Mouse (Mus musculus) spleen, adult 2 months (tissue): ENCODE measurements at regions not wholly inside any gene's neighbourhood (a gene's known extent, or its start where the extent isn't known, plus 50 kb on each side); places are given as distances from the start of the nearest gene placed in this dataset.

ENCODE experiments used
- CTCF ChIP-seq: fragments of 200-500 bp; IDR thresholded peaks from 2 replicates; pipeline ENCODE4 v1.5.1; 2011; ENCODE audit warnings: mild to moderate bottlenecking, inconsistent platforms; ENCODE audit not compliant: insufficient read depth, insufficient read length, insufficient replicate concordance; ENCODE audit errors: extremely low read depth
- POLR2A ChIP-seq: fragments of 200-500 bp; IDR thresholded peaks from 2 replicates; pipeline ENCODE4 v1.6.1; 2011; ENCODE audit warnings: low read depth, low read length, inconsistent platforms

GRCm38 (mm10) chr6:127356442-127356841 lies 90.2 kb upstream of the Parp11 start:
- TF ChIP-seq CTCF (no peak), POLR2A (no peak)
